Mouse (Mus musculus) intestine, postnatal 0 days (tissue): ENCODE results near the gene Tmed2. TPM values are rescaled to one million over a fixed set of nuclear protein-coding genes. Genes with fewer than 3 reads are reported as not detected.
"Not testable (repeated sequence)": the region's sequence is repeated elsewhere in the genome, so short reads cannot be mapped to it uniquely, and the experiment has no call there.

Experiments
- ATAC-seq: fragments of 200-750 bp; cut with Nextera tagmentation; 2 replicates; pipeline ENCODE4 v1.8.0; 2017; ENCODE audit warnings: mild to moderate bottlenecking, moderate TSS enrichment, moderate library complexity
- H3K27ac ChIP-seq: fragments of 300-500 bp; sonication (generic); 2 replicates; pipeline ENCODE4 v1.5.1; 2014; ENCODE audit warnings: mild to moderate bottlenecking, low read depth, low read length, moderate library complexity
- H3K27me3 ChIP-seq: fragments of 300-500 bp; sonication (generic); replicated peaks from 2 replicates; pipeline ENCODE4 v1.6.1; 2014; ENCODE audit warnings: low read length, mixed read lengths; ENCODE audit not compliant: control insufficient read depth, insufficient read depth
- H3K36me3 ChIP-seq: fragments of 300-500 bp; sonication (generic); 2 replicates; pipeline ENCODE4 v1.6.1; 2014; ENCODE audit warnings: mild to moderate bottlenecking, moderate library complexity; ENCODE audit not compliant: control insufficient read depth, insufficient read depth
- H3K4me1 ChIP-seq: fragments of 300-500 bp; sonication (generic); replicated peaks from 2 replicates; pipeline ENCODE4 v1.6.1; 2014; ENCODE audit warnings: antibody characterized with exemption, low read length, mixed read lengths; ENCODE audit not compliant: control insufficient read depth, insufficient read depth
- H3K4me2 ChIP-seq: fragments of 300-500 bp; sonication (generic); replicated peaks from 2 replicates; pipeline ENCODE4 v1.6.1; 2014; ENCODE audit warnings: low read depth, mild to moderate bottlenecking, moderate library complexity
- H3K4me3 ChIP-seq: fragments of 300-500 bp; sonication (generic); 2 replicates; pipeline ENCODE4 v1.5.1; 2014; ENCODE audit warnings: low read depth, low read length
- H3K9ac ChIP-seq: fragments of 300-500 bp; sonication (generic); 2 replicates; pipeline ENCODE4 v1.6.1; 2014; ENCODE audit warnings: mild to moderate bottlenecking, low read depth, low read length
- H3K9me3 ChIP-seq: fragments of 300-500 bp; sonication (generic); 2 replicates; pipeline ENCODE4 v1.6.1; 2016; ENCODE audit warnings: mixed run types; ENCODE audit not compliant: control insufficient read depth
- CTCF ChIP-seq: sonication (generic); IDR thresholded peaks from 2 replicates; pipeline ENCODE4 v1.5.1; 2016; ENCODE audit warnings: low read depth, mild to moderate bottlenecking, control low read depth, antibody characterized with exemption, moderate library complexity
- WGBS: fragments of 180-500 bp; shearing (Covaris S2); extraction: QIAGEN DNeasy Blood & Tissue Kit; methylation state at CpG from one replicate; pipeline ENCODE4 v1.1.7; 2014; 5-methylcytosine and 5-hydroxymethylcytosine counted together
- polyA plus RNA-seq: library from polyadenylated mRNA; unstranded; fragments of >200 nt; fragmentation: Nextera tagmentation; extraction: Ambion mirVana; gene quantifications from 2 replicates; pipeline ENCODE4 v1.2.1, GENCODE M21; 2015

Gene Tmed2
- polyA plus RNA-seq, 1 experiment from 2014 or later, result 414 TPM

DNA sequence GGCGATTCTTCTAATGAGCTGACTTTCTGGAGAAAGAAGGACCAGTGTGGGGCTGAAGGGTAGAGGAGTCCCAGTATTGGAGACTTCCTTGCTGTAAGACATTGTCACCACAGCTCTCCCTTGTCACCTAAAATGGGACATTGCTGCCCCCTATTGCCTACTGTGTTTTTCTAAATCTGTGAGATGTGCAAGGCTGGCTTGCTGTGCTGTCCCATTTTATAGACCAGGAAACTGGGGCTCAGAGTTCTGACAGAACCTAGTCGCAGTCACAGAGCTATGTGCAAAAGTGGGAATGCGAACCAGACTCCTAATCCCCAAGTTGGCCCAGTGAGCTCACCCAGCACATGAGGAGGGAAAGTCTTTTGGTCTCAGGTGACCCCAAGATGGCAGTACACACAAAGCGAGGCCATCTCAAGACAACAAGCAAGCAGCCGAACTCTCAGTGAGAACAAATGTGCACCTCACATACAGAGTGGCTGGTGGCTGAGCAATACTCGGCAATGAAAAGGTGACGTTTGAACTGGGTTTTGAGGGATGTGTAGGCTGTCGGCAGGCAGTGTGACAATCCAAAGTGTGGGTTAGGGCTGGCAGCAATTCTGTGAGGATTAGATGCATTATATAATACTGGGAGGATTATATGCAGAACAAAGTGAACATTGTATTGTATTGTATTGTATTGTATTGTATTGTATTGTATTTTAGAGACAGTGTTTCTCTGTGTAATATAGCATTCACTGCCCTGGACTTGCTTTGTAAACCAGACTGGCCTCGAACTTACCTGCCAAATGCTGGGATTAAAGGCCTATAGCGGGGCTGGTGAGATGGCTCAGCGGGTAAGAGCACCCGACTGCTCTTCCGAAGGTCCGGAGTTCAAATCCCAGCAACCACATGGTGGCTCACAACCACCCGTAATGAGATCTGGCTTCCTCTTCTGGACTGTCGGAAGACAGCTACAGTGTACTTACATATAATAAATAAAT lies 1.4 kb upstream of the Tmed2 start:
- Histone ChIP-seq H3K4me3 (no peak overlapping the region), H3K9me3 (no peaks in the 10 kb centered on the region), H3K27me3 (no peaks in the 10 kb centered on the region), H3K9ac (no peak overlapping the region), H3K4me2 (no peak overlapping the region), H3K36me3 (peaks cover 18% of the 10 kb centered on the region), H3K27ac (no peak overlapping the region), H3K4me1 (no peaks in the 10 kb centered on the region)
- TF ChIP-seq CTCF, result peak; percentile 74
- WGBS, result 74% methylated on average over 15 of the region's 16 CpGs
- ATAC-seq, result no peak

DNA sequence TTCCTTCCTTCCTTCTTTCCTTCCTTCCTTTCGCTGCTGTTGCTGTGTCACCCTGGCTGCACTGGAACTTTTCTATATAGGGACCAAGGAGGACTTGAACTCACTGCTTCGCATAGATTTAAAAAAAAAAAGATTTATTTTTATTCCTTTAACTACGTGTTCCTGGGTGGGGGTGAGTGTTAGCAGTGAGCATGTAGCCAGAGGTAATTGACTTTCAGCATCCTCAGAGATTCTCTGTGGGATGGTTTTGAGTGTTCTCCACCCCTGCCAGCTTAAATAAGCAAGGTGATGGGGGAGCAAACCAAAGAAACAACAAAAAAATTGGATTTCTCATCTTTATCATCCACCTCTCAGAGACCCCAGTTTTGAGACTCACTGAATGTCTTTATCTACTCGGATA lies 590 bp upstream of the Tmed2 start:
- 75% methylated on average over 4 of the region's 4 CpGs for WGBS
- 0 out of 2 replicates have a peak overlapping the region, but pooled peaks have one; percentile 96 for H3K27ac ChIP-seq
- ATAC-seq, result no peak
- no peaks in the 10 kb centered on the region for H3K4me1 ChIP-seq
- no peaks in the 10 kb centered on the region for H3K27me3 ChIP-seq
- no peaks in the 10 kb centered on the region for H3K9me3 ChIP-seq
- peak overlapping the region; percentile 66 for H3K4me3 ChIP-seq
- no peak for TF ChIP-seq CTCF
- H3K9ac ChIP-seq, result no peak overlapping the region
- H3K36me3 ChIP-seq, result peaks cover 24% of the 10 kb centered on the region
- peak overlapping the region; percentile 49; the same call in 1 of the 2 replicates for H3K4me2 ChIP-seq

DNA sequence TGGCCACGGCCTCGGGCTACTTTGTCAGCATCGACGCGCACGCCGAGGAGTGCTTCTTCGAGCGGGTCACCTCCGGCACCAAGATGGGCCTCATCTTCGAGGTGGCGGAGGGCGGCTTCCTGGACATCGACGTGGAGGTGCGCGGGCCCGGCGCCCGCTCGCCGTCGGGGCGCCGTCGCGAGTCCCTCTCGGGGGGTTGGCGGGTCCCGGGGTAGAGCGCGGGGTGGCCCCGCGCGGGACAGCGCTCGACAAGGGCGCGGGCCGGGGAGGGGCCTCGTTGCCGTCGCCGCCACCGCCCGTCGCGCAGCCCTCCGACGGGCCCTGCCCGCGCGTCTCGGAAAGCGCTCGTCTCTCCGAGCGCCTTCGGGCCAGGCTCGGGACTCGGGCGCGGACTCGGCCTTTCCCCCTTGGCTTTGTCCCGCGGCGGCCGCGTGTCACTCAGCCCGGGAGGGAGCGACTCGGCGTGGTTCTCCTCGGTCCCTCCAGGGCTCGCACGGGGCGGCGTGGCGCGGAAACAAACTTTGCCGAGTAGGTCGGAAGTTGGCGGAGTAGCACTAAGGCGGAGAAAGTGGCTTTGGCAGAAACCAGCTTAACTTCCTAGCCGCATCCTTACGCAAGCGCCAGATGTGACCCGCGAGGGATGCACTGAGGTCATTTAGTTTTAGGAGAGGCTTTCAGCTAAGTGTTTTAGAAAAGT lies 558 bp downstream of the Tmed2 start:
- WGBS, result under 1% methylated on average over 68 of the region's 89 CpGs
- peak overlapping the region; percentile 96 for H3K27ac ChIP-seq

DNA sequence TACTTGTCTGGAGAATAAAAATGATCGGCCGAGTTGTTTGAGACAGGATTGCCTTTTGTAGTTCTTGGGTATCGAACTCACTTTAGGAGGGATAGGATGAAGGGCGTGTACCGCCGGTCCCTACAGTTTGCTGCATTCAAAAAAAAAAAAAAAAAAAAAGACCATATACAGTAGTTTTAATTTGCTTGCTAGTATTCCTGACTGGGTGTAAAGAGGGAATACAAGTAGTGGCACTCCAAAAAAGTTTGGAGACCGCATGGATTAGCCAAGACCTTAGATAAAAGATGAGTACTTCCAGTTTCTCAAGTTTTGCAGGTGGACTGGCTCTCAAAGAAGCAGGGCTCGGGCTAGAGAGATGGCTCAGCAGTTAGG lies 1.1 kb downstream of the Tmed2 start:
- ATAC-seq, result no peak
- peak overlapping the region; percentile 66 for H3K9ac ChIP-seq
- H3K4me3 ChIP-seq, result peak overlapping the region; percentile 66
- peaks cover 39% of the 10 kb centered on the region for H3K36me3 ChIP-seq
- no peaks in the 10 kb centered on the region for H3K4me1 ChIP-seq
- H3K27me3 ChIP-seq, result no peaks in the 10 kb centered on the region
- 9% methylated on average over 8 of the region's 8 CpGs for WGBS
- peak overlapping the region; percentile 66 for H3K4me2 ChIP-seq
- H3K27ac ChIP-seq, result peak overlapping the region; percentile 96; the same call in 1 of the 2 replicates
- H3K9me3 ChIP-seq, result no peaks in the 10 kb centered on the region
- no peak for TF ChIP-seq CTCF

More for the DNA sequence above, 558 bp downstream of the Tmed2 start:
- Histone ChIP-seq H3K36me3 (peaks cover 33% of the 10 kb centered on the region), H3K4me1 (no peaks in the 10 kb centered on the region), H3K4me3 (peak overlapping the region; percentile 66), H3K27me3 (no peaks in the 10 kb centered on the region), H3K9me3 (no peaks in the 10 kb centered on the region), H3K4me2 (peak overlapping the region; percentile 66), H3K9ac (peak overlapping the region; percentile 66)
- peak; percentile 83 for ATAC-seq
- no peak for TF ChIP-seq CTCF

DNA sequence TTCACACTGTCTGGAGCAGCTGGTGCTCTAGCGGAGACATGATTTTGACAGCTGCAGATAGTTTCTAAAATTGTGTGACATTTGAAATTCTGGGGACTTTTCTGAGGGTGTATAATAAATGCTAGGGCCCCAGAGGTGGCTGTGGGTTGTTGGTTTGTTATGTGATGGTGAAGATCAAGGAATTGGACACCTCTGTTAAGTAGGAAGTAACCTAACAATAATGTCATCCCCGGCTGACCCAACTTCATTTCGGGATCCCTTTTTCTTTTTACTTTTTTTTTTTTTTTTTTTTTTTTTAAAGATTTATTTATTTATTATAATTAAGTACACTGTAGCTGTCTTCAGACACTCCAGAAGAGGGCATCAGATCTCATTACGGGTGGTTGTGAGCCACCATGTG lies 10.2 kb downstream of the Tmed2 start:
- H3K4me3 ChIP-seq, H3K27me3 ChIP-seq, ATAC-seq, H3K4me1 ChIP-seq, H3K9me3 ChIP-seq, H3K9ac ChIP-seq, H3K4me2 ChIP-seq, H3K27ac ChIP-seq: not testable (repeated sequence)
- WGBS, result 69% methylated on average over 4 of the region's 4 CpGs
- peaks cover 38% of the 10 kb centered on the region for H3K36me3 ChIP-seq

DNA sequence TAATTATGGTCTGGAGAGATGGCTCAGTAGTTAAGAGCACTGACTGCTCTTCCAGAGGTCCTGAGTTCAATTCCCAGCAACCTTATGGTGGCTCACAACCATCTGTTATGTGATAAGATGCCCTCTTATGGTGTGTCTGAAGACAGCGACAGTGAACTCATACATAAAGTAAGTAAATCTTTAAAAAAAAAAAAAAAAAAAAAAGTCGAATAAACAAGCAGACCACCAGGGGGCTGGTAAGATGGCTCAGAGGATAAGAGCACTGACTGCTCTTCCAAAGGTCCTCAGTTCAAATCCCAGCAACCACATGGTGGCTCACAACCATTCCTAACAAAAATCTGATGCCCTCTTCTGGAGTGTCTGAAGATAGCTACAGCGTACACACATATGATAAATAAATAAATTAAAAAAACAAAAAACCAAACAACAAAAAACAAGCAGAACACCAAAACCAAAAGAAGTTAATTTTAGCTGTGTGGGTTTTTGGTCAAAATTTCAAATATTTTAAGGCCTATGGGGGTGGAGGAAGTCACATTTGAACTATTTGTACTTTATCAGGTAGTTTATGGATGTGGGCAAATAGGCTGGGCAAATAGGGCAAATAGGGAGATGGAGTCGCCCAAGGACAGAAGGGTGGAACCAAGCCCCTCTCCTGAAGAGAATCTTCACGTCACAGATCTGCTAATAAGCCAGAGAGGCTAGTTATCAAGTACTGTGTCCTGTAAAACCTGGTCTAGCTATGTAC lies 11.0 kb downstream of the Tmed2 start:
- WGBS, result 29% methylated on average over 5 of the region's 5 CpGs
- not testable (repeated sequence) for ATAC-seq, H3K4me1 ChIP-seq, H3K9ac ChIP-seq, H3K9me3 ChIP-seq, H3K27ac ChIP-seq, H3K27me3 ChIP-seq
- Histone ChIP-seq H3K4me2 (peak overlapping the region; percentile 81), H3K4me3 (peak overlapping the region; percentile 88), H3K36me3 (peaks cover 38% of the 10 kb centered on the region)
- peak; percentile 15; the same call in 1 of the 2 replicates for TF ChIP-seq CTCF
